Mouse (Mus musculus): ENCODE measurements around the gene Ptgfrn.

GRCm38 (mm10) chr3:101159701-101160100, 49.6 kb upstream of the Ptgfrn start:
- TF ChIP-seq EP300 (IDR thresholded peaks at IDR 0.05; ENCODE audit: low read depth): no peak
- no peak for TF ChIP-seq CTCF (IDR thresholded peaks at IDR 0.05; ENCODE audit: low read depth)

Measured in liver, postnatal 0 days (tissue).